Mouse (Mus musculus): ENCODE measurements around the gene St6galnac6. TPM values are rescaled to one million over a fixed set of nuclear protein-coding genes. Genes with fewer than 3 reads are reported as not detected.

Gene St6galnac6
- total and polyA plus RNA-seq, 3 experiments: 12.5 to 26.5 TPM; not detected in 1

- no peak for TF ChIP-seq GABPA (IDR thresholded peaks at IDR 0.05; ENCODE audit: low read depth, low read length)
- 0 out of 2 replicates have a peak, but pooled peaks have one; percentile 6 for TF ChIP-seq MYC (IDR thresholded peaks at IDR 0.05; ENCODE audit: low read depth, low read length)
Observed at GRCm38 (mm10) chr2:32658873-32659272, 59.4 kb downstream of the St6galnac6 start (continued).

- H3K9me3 ChIP-seq (replicated peaks; ENCODE audit: insufficient read depth, low read length): no peaks in the 10 kb centered on the region
- no peak overlapping the region for H3K9ac ChIP-seq (ENCODE audit: control insufficient read depth, low read depth, low read length, poor library complexity, severe bottlenecking)
- H3K4me3 ChIP-seq (ENCODE audit: control insufficient read depth in 1 of 2, insufficient read depth in 1 of 2, low read depth in 2 of 2, low read length in 2 of 2): no peak overlapping the region
- DNase-seq (ENCODE audit: low read depth, low spot score): peak; percentile 43
- TF ChIP-seq MAZ (IDR thresholded peaks at IDR 0.05; ENCODE audit: low read depth, low read length) (no peak), CTCF (IDR thresholded peaks at IDR 0.05 in 2 of 3, conservative IDR thresholded peaks at IDR 0.05 in 1 of 3; ENCODE audit: control insufficient read depth in 1 of 3, insufficient read depth in 1 of 3, low read depth in 2 of 3, low read length in 3 of 3, poor library complexity in 1 of 3, severe bottlenecking in 1 of 3) (no peak), TCF12 (IDR thresholded peaks at IDR 0.05; ENCODE audit: low read depth, low read length) (no peak), MYB (IDR thresholded peaks at IDR 0.05; ENCODE audit: low read depth, low read length) (no peak), MAX (IDR thresholded peaks at IDR 0.05; ENCODE audit: low read length) (no peak), E2F4 (IDR thresholded peaks at IDR 0.05; ENCODE audit: borderline replicate concordance, low read depth, low read length) (no peak), USF2 (IDR thresholded peaks at IDR 0.05; ENCODE audit: borderline replicate concordance in 1 of 2, insufficient read depth in 1 of 2, low read depth in 1 of 2, low read length in 2 of 2) (no peak), ZKSCAN1 (IDR thresholded peaks at IDR 0.05; ENCODE audit: low read depth, low read length) (no peak)
- peaks cover 20 to 30% of the 10 kb centered on the region in 2 experiments for H3K4me1 ChIP-seq (ENCODE audit: control insufficient read depth in 1 of 2, insufficient read depth in 2 of 2, low read length in 2 of 2)
- H3K79me2 ChIP-seq (ENCODE audit: control insufficient read depth, insufficient read depth, low read length, poor library complexity): no peaks in the 10 kb centered on the region
- H3K36me3 ChIP-seq (ENCODE audit: control insufficient read depth in 1 of 2, insufficient read depth in 2 of 2, low read length in 2 of 2): peaks cover 0 to 15% of the 10 kb centered on the region in 2 experiments; a peak in 2 of 4 replicates
- H3K27ac ChIP-seq (ENCODE audit: control insufficient read depth, low read depth, low read length): no peak overlapping the region
- no peaks in the 10 kb centered on the region for H3K27me3 ChIP-seq (ENCODE audit: control insufficient read depth in 1 of 2, insufficient read depth in 2 of 2, low read length in 2 of 2)
Observed at GRCm38 (mm10) chr2:32661509-32662107, 62.1 kb downstream of the St6galnac6 start.

GRCm38 (mm10) chr2:32662291-32662690 is 62.8 kb downstream of the St6galnac6 start:
- no peak for DNase-seq (ENCODE audit: low read depth, low spot score)
- peaks cover 0 to 15% of the 10 kb centered on the region in 2 experiments; a peak in 2 of 4 replicates for H3K36me3 ChIP-seq (ENCODE audit: control insufficient read depth in 1 of 2, insufficient read depth in 2 of 2, low read length in 2 of 2)
- no peaks in the 10 kb centered on the region for H3K9me3 ChIP-seq (replicated peaks; ENCODE audit: insufficient read depth, low read length)
- peaks cover 20 to 30% of the 10 kb centered on the region in 2 experiments for H3K4me1 ChIP-seq (ENCODE audit: control insufficient read depth in 1 of 2, insufficient read depth in 2 of 2, low read length in 2 of 2)
- TF ChIP-seq HCFC1 (IDR thresholded peaks at IDR 0.05; ENCODE audit: low read depth, low read length): no peak
- no peak for TF ChIP-seq NELFE (IDR thresholded peaks at IDR 0.05; ENCODE audit: low read depth, low read length)
- no peak for TF ChIP-seq TAL1 (IDR thresholded peaks at IDR 0.05; ENCODE audit: low read length)
- no peak for TF ChIP-seq GABPA (IDR thresholded peaks at IDR 0.05; ENCODE audit: low read depth, low read length)
- TF ChIP-seq MEF2A (IDR thresholded peaks at IDR 0.05; ENCODE audit: extremely low read depth, insufficient replicate concordance, low read depth, low read length, poor library complexity, severe bottlenecking): no peak
- TF ChIP-seq ZNF384 (IDR thresholded peaks at IDR 0.05; ENCODE audit: low read depth, low read length): no peak
- TF ChIP-seq RCOR1 (IDR thresholded peaks at IDR 0.05; ENCODE audit: low read depth, low read length): no peak
- no peak for TF ChIP-seq CTCF (IDR thresholded peaks at IDR 0.05 in 2 of 3, conservative IDR thresholded peaks at IDR 0.05 in 1 of 3; ENCODE audit: control insufficient read depth in 1 of 3, insufficient read depth in 1 of 3, low read depth in 2 of 3, low read length in 3 of 3, poor library complexity in 1 of 3, severe bottlenecking in 1 of 3)
- no peak for TF ChIP-seq POLR2A (IDR thresholded peaks at IDR 0.05; ENCODE audit: control insufficient read depth in 1 of 2, insufficient read depth in 1 of 2, low read depth in 1 of 2, low read length in 2 of 2, poor library complexity in 1 of 2)
- no peak for TF ChIP-seq MYC (IDR thresholded peaks at IDR 0.05; ENCODE audit: low read depth, low read length)
- TF ChIP-seq ZC3H11A (IDR thresholded peaks at IDR 0.05; ENCODE audit: low read depth, low read length): no peak
- TF ChIP-seq SIN3A (IDR thresholded peaks at IDR 0.05; ENCODE audit: low read length): no peak
- TF ChIP-seq MAZ (IDR thresholded peaks at IDR 0.05; ENCODE audit: low read depth, low read length): no peak
- TF ChIP-seq POLR2AphosphoS5 (IDR thresholded peaks at IDR 0.05; ENCODE audit: borderline replicate concordance, low read depth, low read length): no peak
- no peak for TF ChIP-seq CHD2 (IDR thresholded peaks at IDR 0.05; ENCODE audit: low read length)
- TF ChIP-seq USF2 (IDR thresholded peaks at IDR 0.05; ENCODE audit: borderline replicate concordance in 1 of 2, insufficient read depth in 1 of 2, low read depth in 1 of 2, low read length in 2 of 2): no peak
- no peak for TF ChIP-seq USF1 (IDR thresholded peaks at IDR 0.05; ENCODE audit: low read depth, low read length)
- TF ChIP-seq UBTF (IDR thresholded peaks at IDR 0.05; ENCODE audit: borderline replicate concordance, insufficient read depth, low read depth, low read length): no peak
- no peak overlapping the region for H3K4me3 ChIP-seq (ENCODE audit: control insufficient read depth in 1 of 2, insufficient read depth in 1 of 2, low read depth in 2 of 2, low read length in 2 of 2)
- H3K27me3 ChIP-seq (ENCODE audit: control insufficient read depth in 1 of 2, insufficient read depth in 2 of 2, low read length in 2 of 2): no peaks in the 10 kb centered on the region
- H3K27ac ChIP-seq (ENCODE audit: control insufficient read depth, low read depth, low read length): no peak overlapping the region
- no peak overlapping the region for H3K9ac ChIP-seq (ENCODE audit: control insufficient read depth, low read depth, low read length, poor library complexity, severe bottlenecking)
- H3K79me2 ChIP-seq (ENCODE audit: control insufficient read depth, insufficient read depth, low read length, poor library complexity): no peaks in the 10 kb centered on the region

All from MEL (cell line).